Mouse (Mus musculus) cerebellum, adult 2 months (tissue): Measurements from ENCODE around the gene Hoxa9.

Experiments
- CTCF ChIP-seq: fragments of 200-500 bp; IDR thresholded peaks from 2 replicates; pipeline ENCODE4 v1.5.1; 2011; ENCODE audit warnings: low read depth, mild to moderate bottlenecking, control low read depth, low read length, moderate library complexity, borderline replicate concordance; ENCODE audit not compliant: insufficient read depth
- POLR2A ChIP-seq: fragments of 200-500 bp; IDR thresholded peaks from 2 replicates; pipeline ENCODE4 v1.6.1; 2011; ENCODE audit warnings: low read length, control low read depth, borderline replicate concordance; ENCODE audit not compliant: insufficient read depth

GRCm38 (mm10) chr6:52215771-52216535 lies 14.9 kb downstream of the Hoxa9 start:
- TF ChIP-seq POLR2A (no peak), CTCF (no peak)
